Mouse (Mus musculus) olfactory bulb, adult 2 months (tissue): ENCODE data around the gene Prrg2.

Source experiments
- CTCF ChIP-seq: fragments of 200-500 bp; IDR thresholded peaks from 2 replicates; pipeline ENCODE4 v1.5.1; 2012; ENCODE audit warnings: low read depth, mild to moderate bottlenecking, low read length, moderate library complexity; ENCODE audit not compliant: insufficient read depth
- POLR2A ChIP-seq: fragments of 200-500 bp; IDR thresholded peaks from 2 replicates; pipeline ENCODE4 v1.6.1; 2012; ENCODE audit warnings: mild to moderate bottlenecking, low read depth, low read length, moderate library complexity; ENCODE audit not compliant: insufficient read depth

GRCm38 (mm10) chr7:45035631-45036030, 26.8 kb downstream of the Prrg2 start:
- TF ChIP-seq CTCF (no peak), POLR2A (no peak)
